Mouse (Mus musculus): ENCODE measurements around the gene Vps53.

DNA sequence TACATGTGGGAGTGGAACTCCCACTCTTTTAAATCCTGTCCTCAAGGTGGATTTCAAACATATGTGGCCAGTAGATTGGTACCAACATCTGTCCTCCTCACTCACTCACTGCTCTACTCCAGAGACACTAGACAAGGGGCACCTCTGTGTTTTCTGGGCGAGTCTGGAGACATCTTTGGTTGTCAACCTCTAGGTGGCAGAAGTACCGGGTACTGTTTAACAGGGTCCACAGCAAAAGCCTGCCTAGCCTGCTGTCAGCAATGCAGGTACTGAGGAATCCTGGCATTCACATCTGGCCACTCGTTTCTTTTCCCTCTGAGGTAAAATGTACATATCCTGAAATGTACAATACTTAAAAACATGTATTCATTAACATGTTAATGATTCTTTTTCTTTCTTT lies 123.0 kb downstream of the Vps53 start:
- TF ChIP-seq CTCF (IDR thresholded peaks at IDR 0.05; ENCODE audit: insufficient read depth, low read depth, low read length) (no peak), POLR2A (IDR thresholded peaks at IDR 0.05; ENCODE audit: insufficient read depth, low read depth, low read length) (no peak)
